Mouse (Mus musculus) limb, embryonic 11.5 days (tissue): ENCODE measurements at regions not wholly inside any gene's neighbourhood (a gene's known extent, or its start where the extent isn't known, plus 50 kb on each side); places are given as distances from the start of the nearest gene placed in this dataset.

Experiments
- ATAC-seq: fragments of 200-750 bp; cut with Nextera tagmentation; 2 replicates; pipeline ENCODE4 v1.8.0; 2017; ENCODE audit warnings: low read depth; ENCODE audit not compliant: insufficient number of reproducible peaks, low FRiP score, low TSS enrichment
- DNase-seq: peaks from one replicate; pipeline ENCODE4 v3.0.0-alpha.2; 2015; ENCODE audit warnings: low spot score
- H3K27ac ChIP-seq: fragments of 300-500 bp; sonication (generic); replicated peaks from 2 replicates; pipeline ENCODE4 v1.5.1; 2014; ENCODE audit warnings: low read depth, mild to moderate bottlenecking, low read length
- H3K27me3 ChIP-seq: fragments of 300-500 bp; sonication (generic); 2 replicates; pipeline ENCODE4 v1.6.1; 2014; ENCODE audit warnings: mild to moderate bottlenecking, low read length, mixed read lengths; ENCODE audit not compliant: control insufficient read depth, insufficient read depth
- H3K36me3 ChIP-seq: fragments of 300-500 bp; sonication (generic); 2 replicates; pipeline ENCODE4 v1.6.1; 2014; ENCODE audit warnings: mild to moderate bottlenecking, low read length, moderate library complexity, mixed read lengths; ENCODE audit not compliant: control insufficient read depth, insufficient read depth
- H3K4me1 ChIP-seq: fragments of 300-500 bp; sonication (generic); 2 replicates; pipeline ENCODE4 v1.6.1; 2014; ENCODE audit warnings: low read length, mixed read lengths; ENCODE audit not compliant: control insufficient read depth, insufficient read depth
- H3K4me2 ChIP-seq: fragments of 300-500 bp; sonication (generic); 2 replicates; pipeline ENCODE4 v1.6.1; 2014; ENCODE audit warnings: low read depth, mild to moderate bottlenecking, moderate library complexity; ENCODE audit not compliant: severe bottlenecking
- H3K4me3 ChIP-seq: fragments of 300-500 bp; sonication (generic); 2 replicates; pipeline ENCODE4 v1.5.1; 2014; ENCODE audit warnings: low read depth, low read length
- H3K9ac ChIP-seq: fragments of 300-500 bp; sonication (generic); 2 replicates; pipeline ENCODE4 v1.6.1; 2014; ENCODE audit warnings: mild to moderate bottlenecking, low read length
- H3K9me3 ChIP-seq: fragments of 300-500 bp; sonication (generic); 2 replicates; pipeline ENCODE4 v1.6.1; 2016; ENCODE audit warnings: low read length; ENCODE audit not compliant: control insufficient read depth
- WGBS: fragments of 180-500 bp; shearing (Covaris S2); extraction: QIAGEN DNeasy Blood & Tissue Kit; methylation state at CpG from one replicate; pipeline ENCODE4 v1.1.7; 2014; 5-methylcytosine and 5-hydroxymethylcytosine counted together

- 89% methylated on average over 5 of the region's 5 CpGs for WGBS
- no peaks in the 10 kb centered on the region for H3K9me3 ChIP-seq
- H3K27ac ChIP-seq = no peak overlapping the region
- H3K9ac ChIP-seq = no peak overlapping the region
- no peaks in the 10 kb centered on the region for H3K36me3 ChIP-seq
- ATAC-seq (no peak), DNase-seq (no peak)
- no peaks in the 10 kb centered on the region for H3K27me3 ChIP-seq
- H3K4me1 ChIP-seq = no peaks in the 10 kb centered on the region
- no peak overlapping the region for H3K4me3 ChIP-seq
- no peak overlapping the region for H3K4me2 ChIP-seq
Measured at GRCm38 (mm10) chr1:176462125-176462524, 187.0 kb upstream of the Pld5 start.

GRCm38 (mm10) chr1:176446735-176447134 is 171.6 kb upstream of the Pld5 start:
- no peaks in the 10 kb centered on the region for H3K36me3 ChIP-seq
- no peaks in the 10 kb centered on the region for H3K27me3 ChIP-seq
- no peak overlapping the region for H3K9ac ChIP-seq
- no peaks in the 10 kb centered on the region for H3K9me3 ChIP-seq
- H3K4me3 ChIP-seq = no peak overlapping the region
- WGBS = 50% methylated on average over 4 of the region's 4 CpGs
- DNase-seq (no peak), ATAC-seq (no peak)
- H3K27ac ChIP-seq = no peak overlapping the region
- H3K4me2 ChIP-seq = no peak overlapping the region
- H3K4me1 ChIP-seq = no peaks in the 10 kb centered on the region

- Histone ChIP-seq H3K9ac (no peak overlapping the region), H3K27ac (no peak overlapping the region), H3K27me3 (no peaks in the 10 kb centered on the region), H3K4me1 (no peaks in the 10 kb centered on the region), H3K4me2 (no peak overlapping the region), H3K9me3 (no peaks in the 10 kb centered on the region), H3K36me3 (no peaks in the 10 kb centered on the region), H3K4me3 (no peak overlapping the region)
- ATAC-seq (no peak), DNase-seq (no peak)
- 82% methylated on average over 1 of the region's 1 CpGs for WGBS
Measured at GRCm38 (mm10) chr1:176443712-176444111, 168.6 kb upstream of the Pld5 start.

GRCm38 (mm10) chr1:176440254-176440653 is 165.1 kb upstream of the Pld5 start:
- H3K4me2 ChIP-seq = no peak overlapping the region
- DNase-seq = no peak
- H3K9ac ChIP-seq = no peak overlapping the region
- 84% methylated on average over 3 of the region's 3 CpGs for WGBS
- no peaks in the 10 kb centered on the region for H3K4me1 ChIP-seq
- no peak overlapping the region for H3K27ac ChIP-seq
- H3K9me3 ChIP-seq = no peaks in the 10 kb centered on the region
- H3K36me3 ChIP-seq = no peaks in the 10 kb centered on the region
- H3K4me3 ChIP-seq = no peak overlapping the region
- H3K27me3 ChIP-seq = no peaks in the 10 kb centered on the region
- no peak for ATAC-seq

DNA sequence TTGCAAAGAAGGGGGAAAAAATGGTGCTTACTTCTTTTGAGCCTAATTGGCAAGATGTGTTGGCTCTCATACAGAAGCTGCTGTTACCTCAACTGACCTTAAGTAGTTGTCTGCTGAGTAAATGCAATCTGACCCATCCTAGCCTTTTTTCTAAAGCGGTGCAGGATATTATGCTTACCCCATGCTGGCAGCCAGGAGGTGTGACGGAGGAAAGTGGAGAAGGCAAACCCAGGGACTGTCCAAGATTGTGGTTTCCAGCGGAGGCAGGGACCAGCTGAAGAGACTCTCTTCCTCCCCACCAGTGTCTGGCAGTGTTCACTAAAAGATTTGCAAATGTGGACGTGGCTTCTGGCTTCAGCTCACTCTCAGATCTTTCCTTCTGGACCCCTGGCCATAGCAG is 152.7 kb upstream of the Pld5 start:
- ATAC-seq = no peak

GRCm38 (mm10) chr1:176427046-176427445 is 151.9 kb upstream of the Pld5 start:
- ATAC-seq = no peak

More for the DNA sequence above, 152.7 kb upstream of the Pld5 start:
- no peak for DNase-seq
- H3K36me3 ChIP-seq = no peaks in the 10 kb centered on the region
- 30% methylated on average over 4 of the region's 4 CpGs for WGBS
- no peak overlapping the region for H3K4me2 ChIP-seq
- H3K9ac ChIP-seq = no peak overlapping the region
- no peak overlapping the region for H3K27ac ChIP-seq
- H3K4me1 ChIP-seq = no peaks in the 10 kb centered on the region
- no peaks in the 10 kb centered on the region for H3K27me3 ChIP-seq
- H3K4me3 ChIP-seq = no peak overlapping the region
- H3K9me3 ChIP-seq = no peaks in the 10 kb centered on the region

GRCm38 (mm10) chr1:176417251-176417650 is 142.1 kb upstream of the Pld5 start:
- ATAC-seq (no peak), DNase-seq (no peak)
- no peaks in the 10 kb centered on the region for H3K36me3 ChIP-seq
- no peak overlapping the region for H3K9ac ChIP-seq
- H3K27me3 ChIP-seq = no peaks in the 10 kb centered on the region
- H3K4me3 ChIP-seq = no peak overlapping the region
- no peaks in the 10 kb centered on the region for H3K9me3 ChIP-seq
- no peaks in the 10 kb centered on the region for H3K4me1 ChIP-seq
- WGBS = 89% methylated on average over 1 of the region's 1 CpGs
- no peak overlapping the region for H3K27ac ChIP-seq
- H3K4me2 ChIP-seq = no peak overlapping the region

More at GRCm38 (mm10) chr1:176427046-176427445, 151.9 kb upstream of the Pld5 start:
- DNase-seq = no peak
- Histone ChIP-seq H3K4me3 (no peak overlapping the region), H3K4me1 (no peaks in the 10 kb centered on the region), H3K27ac (no peak overlapping the region), H3K9ac (no peak overlapping the region), H3K4me2 (no peak overlapping the region), H3K36me3 (no peaks in the 10 kb centered on the region), H3K27me3 (no peaks in the 10 kb centered on the region), H3K9me3 (no peaks in the 10 kb centered on the region)
- 78% methylated on average over 2 of the region's 2 CpGs for WGBS

DNA sequence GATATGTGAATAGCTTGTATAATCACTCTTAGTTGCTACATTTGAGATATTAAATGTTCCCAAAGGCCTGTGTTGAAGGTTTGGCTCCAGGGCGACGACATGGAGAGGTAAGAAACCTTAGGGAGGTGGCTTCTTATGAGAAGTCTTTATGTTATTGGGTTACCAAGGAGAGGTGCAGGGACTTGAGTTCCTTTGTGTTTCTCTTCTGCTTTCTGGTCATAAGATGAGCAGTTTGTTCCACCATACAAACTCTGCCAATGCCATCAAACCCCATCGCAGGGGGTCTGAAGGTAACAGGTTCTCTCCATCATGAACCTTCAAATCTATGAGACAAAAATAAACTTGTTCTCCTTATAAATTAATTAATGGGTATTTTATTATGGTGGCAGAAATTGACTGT is 129.0 kb upstream of the Pld5 start:
- Histone ChIP-seq H3K4me1 (no peaks in the 10 kb centered on the region), H3K4me2 (no peak overlapping the region), H3K9ac (no peak overlapping the region), H3K27me3 (no peaks in the 10 kb centered on the region), H3K36me3 (no peaks in the 10 kb centered on the region), H3K9me3 (no peaks in the 10 kb centered on the region), H3K27ac (no peak overlapping the region), H3K4me3 (no peak overlapping the region)
- DNase-seq = no peak
- ATAC-seq = no peak
- 91% methylated on average over 3 of the region's 3 CpGs for WGBS

- DNase-seq (no peak), ATAC-seq (no peak)
- no peaks in the 10 kb centered on the region for H3K9me3 ChIP-seq
- H3K9ac ChIP-seq = no peak overlapping the region
- no peak overlapping the region for H3K27ac ChIP-seq
- H3K4me1 ChIP-seq = no peaks in the 10 kb centered on the region
- H3K27me3 ChIP-seq = no peaks in the 10 kb centered on the region
- H3K4me3 ChIP-seq = no peak overlapping the region
- H3K36me3 ChIP-seq = no peaks in the 10 kb centered on the region
- H3K4me2 ChIP-seq = no peak overlapping the region
Measured at GRCm38 (mm10) chr1:176379645-176380044, 104.5 kb upstream of the Pld5 start.
